Mouse (Mus musculus) neural tube, postnatal 0 days (tissue): ENCODE data around the gene Afap1l2. TPM values are rescaled to one million over a fixed set of nuclear protein-coding genes. Genes with fewer than 3 reads are reported as not detected.

Source experiments
- polyA plus RNA-seq: library from polyadenylated mRNA; unstranded; fragments of >200 nt; fragmentation: Nextera tagmentation; extraction: Ambion mirVana; gene quantifications from 2 replicates; pipeline ENCODE4 v1.2.1, GENCODE M21; 2015

Gene Afap1l2
- 16.6 and 17.8 TPM in 2 replicates for polyA plus RNA-seq

DNA sequence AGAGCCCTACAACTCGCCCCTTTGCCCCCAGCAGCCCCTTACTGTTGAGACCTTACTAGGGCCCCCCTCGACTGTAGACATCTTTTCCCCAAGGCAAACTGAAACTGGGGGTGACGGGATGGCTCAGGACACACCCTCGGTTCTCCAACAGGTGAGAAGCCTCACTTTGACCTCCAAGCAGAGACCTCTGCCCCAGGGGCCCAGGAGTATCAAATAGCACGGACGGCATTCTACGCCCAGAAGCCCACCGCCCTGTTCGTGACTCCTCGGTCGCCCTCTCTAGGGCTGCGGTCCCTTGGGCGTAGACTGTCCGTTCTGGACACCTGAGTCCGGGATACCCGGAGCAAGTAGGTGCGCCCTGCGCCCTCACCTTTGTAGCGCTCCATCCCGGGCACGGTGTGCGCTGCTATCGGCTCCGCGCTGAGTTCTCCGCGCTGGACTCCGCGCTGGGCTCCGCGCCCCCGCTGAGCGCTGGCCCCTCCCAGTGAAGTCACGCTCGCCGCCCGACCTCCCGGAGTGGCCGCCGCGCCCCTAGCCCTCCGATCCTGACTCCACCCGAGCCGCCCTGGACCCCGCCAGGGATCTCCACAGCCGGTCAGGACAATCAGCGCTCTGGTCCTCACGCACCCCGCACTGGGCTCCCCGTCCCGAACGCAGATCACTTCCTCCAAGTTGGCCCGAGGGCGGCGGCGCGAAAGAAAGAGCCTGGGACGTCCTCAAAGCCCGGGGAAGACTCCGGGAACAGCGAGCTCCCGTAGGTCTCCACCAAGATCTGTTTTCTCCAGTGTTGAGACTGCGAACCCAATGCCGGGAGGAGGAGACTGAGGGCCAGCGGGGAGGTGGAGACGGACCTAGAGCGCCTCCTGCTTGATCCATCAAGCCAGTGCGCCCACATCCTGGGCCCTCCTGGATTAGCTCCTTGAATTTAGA is at the start of gene Afap1l2:
Afap1l2 (minus strand) TSS at position 448 of the 930 bp plus-strand sequence.

GRCm38 (mm10) chr19:56873816-56874600 is 134.0 kb downstream of the Afap1l2 start, which contains the start of gene Vwa2:
Gene Vwa2, plus strand, starts transcription at chr19:56874249.

Other genes with a start within 250 kb of the Afap1l2 start
- gene Ccdc186, start 186.0 kb downstream of the Afap1l2 start, polyA plus RNA-seq = 21.1 and 23.4 TPM in 2 replicates
- gene Tdrd1, start 182.0 kb downstream of the Afap1l2 start, polyA plus RNA-seq = 0.65 and 0.74 TPM in 2 replicates
- 0.15 and 0.32 TPM in 2 replicates for gene Vwa2, start 134.0 kb downstream of the Afap1l2 start, polyA plus RNA-seq